Mouse (Mus musculus): ENCODE results near the gene Plekhb2. TPM values are rescaled to one million over a fixed set of nuclear protein-coding genes. Genes with fewer than 3 reads are reported as not detected.

Gene Plekhb2
- polyA plus RNA-seq, 1 experiment from 2014 or later, result 13.5 TPM

- H3K27ac ChIP-seq, result no peak overlapping the region
- H3K4me2 ChIP-seq, result no peak overlapping the region
- no peaks in the 10 kb centered on the region for H3K27me3 ChIP-seq
- ATAC-seq (ENCODE audit: insufficient number of reproducible peaks, insufficient read depth, low FRiP score, low TSS enrichment, low read depth), result no peak
- H3K4me1 ChIP-seq (replicated peaks), result no peaks in the 10 kb centered on the region
- H3K9me3 ChIP-seq, result no peaks in the 10 kb centered on the region
- peaks cover 98% of the 10 kb centered on the region for H3K36me3 ChIP-seq
- H3K4me3 ChIP-seq (replicated peaks), result no peak overlapping the region
- 92% methylated on average over 6 of the region's 6 CpGs for WGBS
- no peak overlapping the region for H3K9ac ChIP-seq (replicated peaks)
Measured at GRCm38 (mm10) chr1:34819225-34819910, 30.4 kb upstream of the Plekhb2 start.

- no peak overlapping the region for H3K4me3 ChIP-seq (replicated peaks)
- H3K36me3 ChIP-seq, result peaks cover 98% of the 10 kb centered on the region
- H3K9me3 ChIP-seq, result no peaks in the 10 kb centered on the region
- no peak overlapping the region for H3K27ac ChIP-seq
- H3K9ac ChIP-seq (replicated peaks), result no peak overlapping the region
- no peaks in the 10 kb centered on the region for H3K4me1 ChIP-seq (replicated peaks)
- no peak overlapping the region for H3K4me2 ChIP-seq
- 93% methylated on average over 2 of the region's 2 CpGs for WGBS
- no peak for ATAC-seq (ENCODE audit: insufficient number of reproducible peaks, insufficient read depth, low FRiP score, low TSS enrichment, low read depth)
- H3K27me3 ChIP-seq, result no peaks in the 10 kb centered on the region
Measured at GRCm38 (mm10) chr1:34821411-34821810, 28.4 kb upstream of the Plekhb2 start.

- Histone ChIP-seq H3K4me3 (replicated peaks) (no peak overlapping the region), H3K4me2 (no peak overlapping the region), H3K27me3 (no peaks in the 10 kb centered on the region), H3K27ac (no peak overlapping the region), H3K4me1 (replicated peaks) (no peaks in the 10 kb centered on the region), H3K9me3 (no peaks in the 10 kb centered on the region), H3K36me3 (peaks cover 98% of the 10 kb centered on the region), H3K9ac (replicated peaks) (no peak overlapping the region)
- WGBS, result 92% methylated on average over 7 of the region's 7 CpGs
- no peak for ATAC-seq (ENCODE audit: insufficient number of reproducible peaks, insufficient read depth, low FRiP score, low TSS enrichment, low read depth)
Measured at GRCm38 (mm10) chr1:34822003-34822402, 27.8 kb upstream of the Plekhb2 start.

GRCm38 (mm10) chr1:34822746-34823145, 27.0 kb upstream of the Plekhb2 start:
- no peak for ATAC-seq (ENCODE audit: insufficient number of reproducible peaks, insufficient read depth, low FRiP score, low TSS enrichment, low read depth)
- H3K4me2 ChIP-seq, result no peak overlapping the region
- H3K9ac ChIP-seq (replicated peaks), result no peak overlapping the region
- H3K36me3 ChIP-seq, result peaks cover 98% of the 10 kb centered on the region
- no peak overlapping the region for H3K27ac ChIP-seq
- 93% methylated on average over 7 of the region's 7 CpGs for WGBS
- no peaks in the 10 kb centered on the region for H3K4me1 ChIP-seq (replicated peaks)
- H3K9me3 ChIP-seq, result no peaks in the 10 kb centered on the region
- H3K27me3 ChIP-seq, result no peaks in the 10 kb centered on the region
- H3K4me3 ChIP-seq (replicated peaks), result no peak overlapping the region

GRCm38 (mm10) chr1:34823353-34823752, 26.4 kb upstream of the Plekhb2 start:
- no peak overlapping the region for H3K27ac ChIP-seq
- peaks cover 98% of the 10 kb centered on the region for H3K36me3 ChIP-seq
- H3K4me1 ChIP-seq (replicated peaks), result no peaks in the 10 kb centered on the region
- H3K27me3 ChIP-seq, result no peaks in the 10 kb centered on the region
- H3K9ac ChIP-seq (replicated peaks), result no peak overlapping the region
- no peak for ATAC-seq (ENCODE audit: insufficient number of reproducible peaks, insufficient read depth, low FRiP score, low TSS enrichment, low read depth)
- no peak overlapping the region for H3K4me3 ChIP-seq (replicated peaks)
- H3K9me3 ChIP-seq, result no peaks in the 10 kb centered on the region
- WGBS, result 94% methylated on average over 6 of the region's 6 CpGs
- H3K4me2 ChIP-seq, result no peak overlapping the region

GRCm38 (mm10) chr1:34824208-34824607, 25.6 kb upstream of the Plekhb2 start:
- Histone ChIP-seq H3K4me2 (no peak overlapping the region), H3K9ac (replicated peaks) (no peak overlapping the region), H3K4me1 (replicated peaks) (peaks cover 4% of the 10 kb centered on the region; the same call in 1 of the 2 replicates), H3K4me3 (replicated peaks) (no peak overlapping the region), H3K9me3 (no peaks in the 10 kb centered on the region), H3K27me3 (no peaks in the 10 kb centered on the region), H3K27ac (no peak overlapping the region), H3K36me3 (peaks cover 98% of the 10 kb centered on the region)
- ATAC-seq (ENCODE audit: insufficient number of reproducible peaks, insufficient read depth, low FRiP score, low TSS enrichment, low read depth), result no peak
- 88% methylated on average over 8 of the region's 8 CpGs for WGBS

- no peaks in the 10 kb centered on the region for H3K27me3 ChIP-seq
- no peak overlapping the region for H3K9ac ChIP-seq (replicated peaks)
- ATAC-seq (ENCODE audit: insufficient number of reproducible peaks, insufficient read depth, low FRiP score, low TSS enrichment, low read depth), result no peak
- peaks cover 21% of the 10 kb centered on the region for H3K4me1 ChIP-seq (replicated peaks)
- 93% methylated on average over 9 of the region's 9 CpGs for WGBS
- H3K36me3 ChIP-seq, result peaks cover 92% of the 10 kb centered on the region
- no peak overlapping the region for H3K4me3 ChIP-seq (replicated peaks)
- no peak overlapping the region for H3K4me2 ChIP-seq
- no peaks in the 10 kb centered on the region for H3K9me3 ChIP-seq
- no peak overlapping the region for H3K27ac ChIP-seq
Measured at GRCm38 (mm10) chr1:34825909-34826308, 23.9 kb upstream of the Plekhb2 start.

- no peak for ATAC-seq (ENCODE audit: insufficient number of reproducible peaks, insufficient read depth, low FRiP score, low TSS enrichment, low read depth)
- no peaks in the 10 kb centered on the region for H3K9me3 ChIP-seq
- 84% methylated on average over 7 of the region's 7 CpGs for WGBS
- H3K4me1 ChIP-seq (replicated peaks), result peaks cover 34% of the 10 kb centered on the region
- no peak overlapping the region for H3K4me3 ChIP-seq (replicated peaks)
- no peak overlapping the region for H3K27ac ChIP-seq
- H3K27me3 ChIP-seq, result no peaks in the 10 kb centered on the region
- H3K36me3 ChIP-seq, result peaks cover 90% of the 10 kb centered on the region
- H3K4me2 ChIP-seq, result no peak overlapping the region
- H3K9ac ChIP-seq (replicated peaks), result no peak overlapping the region
Measured at GRCm38 (mm10) chr1:34827900-34828299, 21.9 kb upstream of the Plekhb2 start.

- H3K4me3 ChIP-seq (replicated peaks), result no peak overlapping the region
- no peaks in the 10 kb centered on the region for H3K9me3 ChIP-seq
- H3K27me3 ChIP-seq, result no peaks in the 10 kb centered on the region
- no peak for ATAC-seq (ENCODE audit: insufficient number of reproducible peaks, insufficient read depth, low FRiP score, low TSS enrichment, low read depth)
- H3K9ac ChIP-seq (replicated peaks), result no peak overlapping the region
- peaks cover 89% of the 10 kb centered on the region for H3K36me3 ChIP-seq
- H3K27ac ChIP-seq, result no peak overlapping the region
- WGBS, result 91% methylated on average over 5 of the region's 5 CpGs
- no peak overlapping the region for H3K4me2 ChIP-seq
- H3K4me1 ChIP-seq (replicated peaks), result peaks cover 34% of the 10 kb centered on the region
Measured at GRCm38 (mm10) chr1:34828528-34829294, 21.1 kb upstream of the Plekhb2 start.

- peaks cover 87% of the 10 kb centered on the region for H3K36me3 ChIP-seq
- no peak overlapping the region for H3K4me3 ChIP-seq (replicated peaks)
- ATAC-seq (ENCODE audit: insufficient number of reproducible peaks, insufficient read depth, low FRiP score, low TSS enrichment, low read depth), result no peak
- H3K4me1 ChIP-seq (replicated peaks), result peaks cover 34% of the 10 kb centered on the region
- H3K9me3 ChIP-seq, result no peaks in the 10 kb centered on the region
- H3K27ac ChIP-seq, result peak overlapping the region; percentile 45; the same call in 1 of the 2 replicates
- H3K4me2 ChIP-seq, result no peak overlapping the region
- H3K9ac ChIP-seq (replicated peaks), result no peak overlapping the region
- WGBS, result 78% methylated on average over 2 of the region's 2 CpGs
- no peaks in the 10 kb centered on the region for H3K27me3 ChIP-seq
Measured at GRCm38 (mm10) chr1:34830934-34831333, 18.8 kb upstream of the Plekhb2 start.

- Histone ChIP-seq H3K27ac (no peak overlapping the region), H3K9me3 (no peaks in the 10 kb centered on the region), H3K9ac (replicated peaks) (no peak overlapping the region), H3K4me2 (no peak overlapping the region), H3K4me3 (replicated peaks) (no peak overlapping the region), H3K27me3 (no peaks in the 10 kb centered on the region), H3K36me3 (peaks cover 87% of the 10 kb centered on the region), H3K4me1 (replicated peaks) (peaks cover 34% of the 10 kb centered on the region)
- no peak for ATAC-seq (ENCODE audit: insufficient number of reproducible peaks, insufficient read depth, low FRiP score, low TSS enrichment, low read depth)
- 54% methylated on average over 1 of the region's 1 CpGs for WGBS
Measured at GRCm38 (mm10) chr1:34831381-34831780, 18.4 kb upstream of the Plekhb2 start.
